Mouse (Mus musculus) midbrain, embryonic 11.5 days (tissue): ENCODE results near the gene Esp6. TPM values are rescaled to one million over a fixed set of nuclear protein-coding genes. Genes with fewer than 3 reads are reported as not detected.

Experiments used
- polyA plus RNA-seq: library from polyadenylated mRNA; unstranded; fragments of >200 nt; fragmentation: Nextera tagmentation; extraction: Ambion mirVana; gene quantifications from 2 replicates; pipeline ENCODE4 v1.2.1, GENCODE M21; 2014

Gene Esp6
- polyA plus RNA-seq, 1 experiment from 2014 or later: not detected

Other genes with a start within 250 kb of the Esp6 start
- gene Crisp1, start 242.3 kb upstream of the Esp6 start, polyA plus RNA-seq: not detected in 2 replicates
- not detected in 2 replicates for gene Esp8, start 41.5 kb upstream of the Esp6 start, polyA plus RNA-seq
- gene Esp4, start 37.1 kb downstream of the Esp6 start, polyA plus RNA-seq: not detected in 2 replicates
- gene Esp3, start 70.6 kb downstream of the Esp6 start, polyA plus RNA-seq: not detected in 2 replicates
- gene Esp1, start 165.6 kb downstream of the Esp6 start, polyA plus RNA-seq: not detected in 2 replicates
- gene Crisp2, start 245.5 kb downstream of the Esp6 start, polyA plus RNA-seq: not detected in 2 replicates
- gene Rhag, start 249.6 kb downstream of the Esp6 start, polyA plus RNA-seq: 7.1 and 7.2 TPM in 2 replicates